Comparison of ENCODE assay signal across 16 mouse cellular contexts in genomic region chr19:5951631-5952030, GRCm38 (mm10). TPM values are rescaled to one million over a fixed set of nuclear protein-coding genes. Genes with fewer than 3 reads are reported as not detected.
DNase-seq lines count a peak whose midpoint lies in the region; ATAC-seq and TF ChIP-seq lines count a peak whose summit lies in the region.
"Had no signal": no experiment of that assay in that cellular context is flagged by ENCODE, and none has a peak within 500 bp of the region (broad histone marks: within the 10 kb centered on the region; RNA-seq: fewer than 3 reads in every experiment).

No protein-coding gene starts in this region.

- H3K4me3 ChIP-seq in heart, embryonic 14.5 days (ENCODE audit: control insufficient read depth in 1 of 2, insufficient read depth in 1 of 2, low read depth in 1 of 2, low read length in 2 of 2) = peak overlapping the region; percentile 9 to 10; a peak in 2 of 4 replicates
- H3K4me3 ChIP-seq in lung, embryonic 14.5 days (ENCODE audit: low read depth, low read length) = no peak overlapping the region
- H3K4me3 ChIP-seq in heart, embryonic 16.5 days (ENCODE audit: low read length) = peak overlapping the region; percentile 25
- no peak overlapping the region for H3K4me3 ChIP-seq in stomach, embryonic 15.5 days (replicated peaks)
- no peak overlapping the region for H3K4me3 ChIP-seq in cerebellum, adult 2 months (replicated peaks; ENCODE audit: insufficient read depth, low read depth, low read length)
- H3K4me3 ChIP-seq: forebrain, embryonic 13.5 days; hindbrain, embryonic 12.5 days; midbrain, embryonic 10.5 days had no signal

- TF ChIP-seq CTCF in lung, embryonic 14.5 days (IDR thresholded peaks at IDR 0.05; ENCODE audit: low read depth) = no peak
- no peak for TF ChIP-seq CTCF in cerebellum, adult 2 months (IDR thresholded peaks at IDR 0.05; ENCODE audit: borderline replicate concordance, insufficient read depth, low read depth, low read length)

- H3K27ac ChIP-seq in heart, embryonic 14.5 days (replicated peaks in 1 of 2; ENCODE audit: control insufficient read depth in 1 of 2, insufficient read depth in 1 of 2, low read depth in 2 of 2, low read length in 2 of 2) = peak overlapping the region; percentile 82 to 93
- peak overlapping the region; percentile 60; the same call in 1 of the 2 replicates for H3K27ac ChIP-seq in lung, embryonic 14.5 days (ENCODE audit: low read depth)
- H3K27ac ChIP-seq in heart, embryonic 16.5 days (ENCODE audit: low read length) = peak overlapping the region; percentile 86
- peak overlapping the region; percentile 9; the same call in 1 of the 2 replicates for H3K27ac ChIP-seq in stomach, embryonic 15.5 days
- H3K27ac ChIP-seq in cerebellum, adult 2 months (ENCODE audit: insufficient read depth, low read length) = no peak overlapping the region
- H3K27ac ChIP-seq: forebrain, embryonic 13.5 days; hindbrain, embryonic 12.5 days; midbrain, embryonic 10.5 days had no signal

- no peaks in the 10 kb centered on the region for H3K27me3 ChIP-seq in heart, embryonic 14.5 days (ENCODE audit: control insufficient read depth, insufficient read depth, low read length)
- H3K27me3 ChIP-seq in lung, embryonic 14.5 days (ENCODE audit: insufficient read depth, low read length) = no peaks in the 10 kb centered on the region
- H3K27me3 ChIP-seq in heart, embryonic 16.5 days (ENCODE audit: control insufficient read depth, insufficient read depth, low read length) = no peaks in the 10 kb centered on the region
- H3K27me3 ChIP-seq in stomach, embryonic 15.5 days (replicated peaks) = no peaks in the 10 kb centered on the region
- H3K27me3 ChIP-seq in cerebellum, adult 2 months (ENCODE audit: control insufficient read depth, insufficient read depth, low read length) = no peaks in the 10 kb centered on the region
- H3K27me3 ChIP-seq: forebrain, embryonic 13.5 days; hindbrain, embryonic 12.5 days had no signal

- ATAC-seq in heart, embryonic 14.5 days (ENCODE audit: insufficient number of reproducible peaks, insufficient read depth, low FRiP score, low read depth) = no peak
- ATAC-seq in lung, embryonic 14.5 days (ENCODE audit: insufficient read depth) = no peak
- peak; percentile 23 for ATAC-seq in heart, embryonic 16.5 days (replicated peaks; ENCODE audit: extremely low read depth, insufficient read depth, low FRiP score)
- no peak for ATAC-seq in stomach, embryonic 15.5 days (ENCODE audit: insufficient read depth, low FRiP score, low read depth)
- ATAC-seq in erythroid progenitor cell, adult 5-6 weeks (replicated peaks; ENCODE audit: low FRiP score, poor library complexity, severe bottlenecking) = no peak
- ATAC-seq: forebrain, embryonic 13.5 days had no signal

- WGBS in heart, embryonic 14.5 days = 56% methylated on average over 16 of the region's 16 CpGs
- 88% methylated on average over 16 of the region's 16 CpGs for WGBS in lung, embryonic 14.5 days
- 58% methylated on average over 16 of the region's 16 CpGs for WGBS in heart, embryonic 16.5 days
- 85% methylated on average over 16 of the region's 16 CpGs for WGBS in stomach, embryonic 15.5 days
- WGBS in cerebellum, adult 2 months = 90% methylated on average over 16 of the region's 16 CpGs

- no peaks in the 10 kb centered on the region for H3K9me3 ChIP-seq in heart, embryonic 14.5 days (ENCODE audit: control insufficient read depth, low read length)
- no peaks in the 10 kb centered on the region for H3K9me3 ChIP-seq in lung, embryonic 14.5 days (ENCODE audit: low read depth, low read length)
- no peaks in the 10 kb centered on the region for H3K9me3 ChIP-seq in heart, embryonic 16.5 days (replicated peaks; ENCODE audit: control insufficient read depth, low read length)
- H3K9me3 ChIP-seq in stomach, embryonic 15.5 days = no peaks in the 10 kb centered on the region
- H3K9me3 ChIP-seq: forebrain, embryonic 13.5 days; hindbrain, embryonic 12.5 days; midbrain, embryonic 10.5 days had no signal

- H3K4me2 ChIP-seq in heart, embryonic 14.5 days (ENCODE audit: low read length) = peak overlapping the region; percentile 54
- 0 out of 2 replicates have a peak overlapping the region, but pooled peaks have one; percentile 4 for H3K4me2 ChIP-seq in lung, embryonic 14.5 days
- peak overlapping the region; percentile 50 for H3K4me2 ChIP-seq in heart, embryonic 16.5 days (ENCODE audit: low read depth, low read length)
- H3K4me2 ChIP-seq in stomach, embryonic 15.5 days = no peak overlapping the region
- H3K4me2 ChIP-seq: forebrain, embryonic 13.5 days; hindbrain, embryonic 12.5 days had no signal

- no peak for DNase-seq in heart, adult 9 months (ENCODE audit: low spot score in 2 of 2)
- no peak for DNase-seq in lung, embryonic 14.5 days
- no peak for DNase-seq in lung, postnatal 36 days
- no peak for DNase-seq in cerebellum, adult 2 months
- DNase-seq: cerebellum, adult 11 months had no signal

- no peak for TF ChIP-seq POLR2A in cerebellum, adult 2 months (IDR thresholded peaks at IDR 0.05; ENCODE audit: borderline replicate concordance, insufficient read depth, low read length)

- peaks cover 39 to 46% of the 10 kb centered on the region in 2 experiments for H3K4me1 ChIP-seq in heart, embryonic 14.5 days (ENCODE audit: control insufficient read depth in 2 of 2, insufficient read depth in 2 of 2, low read length in 2 of 2)
- H3K4me1 ChIP-seq in lung, embryonic 14.5 days (ENCODE audit: insufficient read depth) = no peaks in the 10 kb centered on the region; the same call in 1 of the 2 replicates
- H3K4me1 ChIP-seq in heart, embryonic 16.5 days (ENCODE audit: control insufficient read depth, insufficient read depth, low read length) = peaks cover 33% of the 10 kb centered on the region
- H3K4me1 ChIP-seq in stomach, embryonic 15.5 days = peaks cover 11% of the 10 kb centered on the region
- H3K4me1 ChIP-seq in cerebellum, adult 2 months (ENCODE audit: control insufficient read depth, insufficient read depth, low read length) = no peaks in the 10 kb centered on the region
- H3K4me1 ChIP-seq: forebrain, embryonic 13.5 days; midbrain, embryonic 10.5 days had no signal

- peak overlapping the region; percentile 58 for H3K9ac ChIP-seq in heart, embryonic 14.5 days (ENCODE audit: low read length)
- H3K9ac ChIP-seq in lung, embryonic 14.5 days = no peak overlapping the region
- peak overlapping the region; percentile 60 for H3K9ac ChIP-seq in heart, embryonic 16.5 days (ENCODE audit: low read length)
- H3K9ac ChIP-seq in stomach, embryonic 15.5 days = no peak overlapping the region
- H3K9ac ChIP-seq: forebrain, embryonic 13.5 days; hindbrain, embryonic 12.5 days had no signal

- H3K36me3 ChIP-seq in heart, embryonic 14.5 days (ENCODE audit: control insufficient read depth, insufficient read depth, low read length) = peaks cover 51% of the 10 kb centered on the region
- peaks cover 92% of the 10 kb centered on the region for H3K36me3 ChIP-seq in lung, embryonic 14.5 days (ENCODE audit: insufficient read depth)
- H3K36me3 ChIP-seq in heart, embryonic 16.5 days (ENCODE audit: control insufficient read depth, insufficient read depth) = peaks cover 24% of the 10 kb centered on the region
- H3K36me3 ChIP-seq in stomach, embryonic 15.5 days = peaks cover 24% of the 10 kb centered on the region

RNA-seq across cellular contexts. Expression of gene Pola2, which starts 12.4 kb away (rescaled TPM):
- 42.7 and 45.1 TPM in 2 replicates for polyA plus RNA-seq in heart, embryonic 14.5 days (2014; fragmentation: Nextera tagmentation; extraction: Ambion mirVana)
- polyA plus RNA-seq in lung, embryonic 14.5 days (2014; fragmentation: Nextera tagmentation; extraction: Ambion mirVana) = 88.7 and 89.3 TPM in 2 replicates
- 48.3 and 55.2 TPM in 2 replicates for polyA plus RNA-seq in heart, embryonic 16.5 days (2015; fragmentation: Nextera tagmentation; extraction: Ambion mirVana)
- 60.9 and 64.2 TPM in 2 replicates for polyA plus RNA-seq in stomach, embryonic 15.5 days (2015; fragmentation: Nextera tagmentation; extraction: Ambion mirVana)
- 64.9 and 72.5 TPM in 2 replicates for total RNA-seq in erythroid progenitor cell, adult 5-6 weeks (2015; ENCODE audit: low replicate concordance)
- total RNA-seq in erythroid progenitor cell, adult 5-6 weeks (2017; ENCODE audit: low replicate concordance) = 55.1 and 71.9 TPM in 2 replicates
- polyA plus RNA-seq in cerebellum, adult 2 months (2012; rRNA removed) = 16.8 and 19.7 TPM in 2 replicates

RNA-seq across cellular contexts. Expression of gene Cdc42ep2, which starts 27.0 kb away (rescaled TPM):
- polyA plus RNA-seq in heart, embryonic 14.5 days (2014; fragmentation: Nextera tagmentation; extraction: Ambion mirVana) = 9.1 and 9.7 TPM in 2 replicates
- polyA plus RNA-seq in lung, embryonic 14.5 days (2014; fragmentation: Nextera tagmentation; extraction: Ambion mirVana) = 9.8 and 9.9 TPM in 2 replicates
- 12.4 and 12.6 TPM in 2 replicates for polyA plus RNA-seq in heart, embryonic 16.5 days (2015; fragmentation: Nextera tagmentation; extraction: Ambion mirVana)
- polyA plus RNA-seq in stomach, embryonic 15.5 days (2015; fragmentation: Nextera tagmentation; extraction: Ambion mirVana) = 9.6 and 11.0 TPM in 2 replicates
- total RNA-seq in erythroid progenitor cell, adult 5-6 weeks (2015; ENCODE audit: low replicate concordance) = 0.72 TPM in 1 of 2 replicates, not detected in the other
- total RNA-seq in erythroid progenitor cell, adult 5-6 weeks (2017; ENCODE audit: low replicate concordance) = not detected in 2 replicates
- 23.8 and 25.2 TPM in 2 replicates for polyA plus RNA-seq in cerebellum, adult 2 months (2012; rRNA removed)

RNA-seq across cellular contexts. Expression of gene Slc22a20, which starts 34.3 kb away (rescaled TPM):
- not detected in 2 replicates for polyA plus RNA-seq in heart, embryonic 14.5 days (2014; fragmentation: Nextera tagmentation; extraction: Ambion mirVana)
- polyA plus RNA-seq in lung, embryonic 14.5 days (2014; fragmentation: Nextera tagmentation; extraction: Ambion mirVana) = not detected in 2 replicates
- 0.07 TPM in 1 of 2 replicates, not detected in the other for polyA plus RNA-seq in heart, embryonic 16.5 days (2015; fragmentation: Nextera tagmentation; extraction: Ambion mirVana)
- not detected in 2 replicates for polyA plus RNA-seq in stomach, embryonic 15.5 days (2015; fragmentation: Nextera tagmentation; extraction: Ambion mirVana)
- total RNA-seq in erythroid progenitor cell, adult 5-6 weeks (2015; ENCODE audit: low replicate concordance) = not detected in 2 replicates
- not detected in 2 replicates for total RNA-seq in erythroid progenitor cell, adult 5-6 weeks (2017; ENCODE audit: low replicate concordance)
- polyA plus RNA-seq in cerebellum, adult 2 months (2012; rRNA removed) = not detected in 2 replicates
- total RNA-seq: adrenal gland, postnatal 4 days; gastrocnemius, adult 8-10 months; left cerebral cortex, adult 18-20 months had no signal
- polyA plus RNA-seq: forebrain, embryonic 13.5 days; hindbrain, embryonic 12.5 days; limb, embryonic 14.5 days; midbrain, embryonic 10.5 days had no signal

RNA-seq across cellular contexts. Expression of gene Dpf2, which starts 38.8 kb away (rescaled TPM):
- 85.8 and 86.9 TPM in 2 replicates for polyA plus RNA-seq in heart, embryonic 14.5 days (2014; fragmentation: Nextera tagmentation; extraction: Ambion mirVana)
- polyA plus RNA-seq in lung, embryonic 14.5 days (2014; fragmentation: Nextera tagmentation; extraction: Ambion mirVana) = 147 and 162 TPM in 2 replicates
- polyA plus RNA-seq in heart, embryonic 16.5 days (2015; fragmentation: Nextera tagmentation; extraction: Ambion mirVana) = 97.5 and 103 TPM in 2 replicates
- 98.7 and 118 TPM in 2 replicates for polyA plus RNA-seq in stomach, embryonic 15.5 days (2015; fragmentation: Nextera tagmentation; extraction: Ambion mirVana)
- total RNA-seq in erythroid progenitor cell, adult 5-6 weeks (2015; ENCODE audit: low replicate concordance) = 25.9 and 71.7 TPM in 2 replicates
- 43.9 and 168 TPM in 2 replicates for total RNA-seq in erythroid progenitor cell, adult 5-6 weeks (2017; ENCODE audit: low replicate concordance)
- 136 and 141 TPM in 2 replicates for polyA plus RNA-seq in cerebellum, adult 2 months (2012; rRNA removed)

RNA-seq across cellular contexts. Expression of gene Tigd3, which starts 57.7 kb away (rescaled TPM):
- polyA plus RNA-seq in heart, embryonic 14.5 days (2014; fragmentation: Nextera tagmentation; extraction: Ambion mirVana) = 1.1 and 1.8 TPM in 2 replicates
- polyA plus RNA-seq in lung, embryonic 14.5 days (2014; fragmentation: Nextera tagmentation; extraction: Ambion mirVana) = 2.7 and 3.8 TPM in 2 replicates
- polyA plus RNA-seq in heart, embryonic 16.5 days (2015; fragmentation: Nextera tagmentation; extraction: Ambion mirVana) = 1.5 and 1.6 TPM in 2 replicates
- polyA plus RNA-seq in stomach, embryonic 15.5 days (2015; fragmentation: Nextera tagmentation; extraction: Ambion mirVana) = 2.3 and 2.4 TPM in 2 replicates
- 3.8 and 4.7 TPM in 2 replicates for total RNA-seq in erythroid progenitor cell, adult 5-6 weeks (2015; ENCODE audit: low replicate concordance)
- total RNA-seq in erythroid progenitor cell, adult 5-6 weeks (2017; ENCODE audit: low replicate concordance) = 8.2 and 9.4 TPM in 2 replicates
- polyA plus RNA-seq in cerebellum, adult 2 months (2012; rRNA removed) = 5.1 and 5.6 TPM in 2 replicates

Comparison
In these comparisons a context has a peak if more than half of its experiments do, and no peak if none do; other contexts are left out.
1. H3K4me3 ChIP-seq: peak in heart, embryonic 14.5 days (2 of 2) and heart, embryonic 16.5 days (single experiment); none in lung, embryonic 14.5 days (single experiment), stomach, embryonic 15.5 days (single experiment) and cerebellum, adult 2 months (single experiment).
2. H3K9ac ChIP-seq: peak in heart, embryonic 14.5 days (single experiment) and heart, embryonic 16.5 days (single experiment); none in lung, embryonic 14.5 days (single experiment) and stomach, embryonic 15.5 days (single experiment).